Mouse (Mus musculus) ovary, adult 2 months (tissue): Measurements from ENCODE around the gene Olfr544. TPM values are rescaled to one million over a fixed set of nuclear protein-coding genes. Genes with fewer than 3 reads are reported as not detected.

Source experiments
- polyA plus RNA-seq: library from polyadenylated mRNA; depleted of rRNA; stranded (reverse); fragments of >200 nt; gene quantifications from 2 replicates; pipeline ENCODE4 v1.2.3, GENCODE M21; 2012; rRNA removed

Gene Olfr544
- not detected in 2 replicates for polyA plus RNA-seq

DNA sequence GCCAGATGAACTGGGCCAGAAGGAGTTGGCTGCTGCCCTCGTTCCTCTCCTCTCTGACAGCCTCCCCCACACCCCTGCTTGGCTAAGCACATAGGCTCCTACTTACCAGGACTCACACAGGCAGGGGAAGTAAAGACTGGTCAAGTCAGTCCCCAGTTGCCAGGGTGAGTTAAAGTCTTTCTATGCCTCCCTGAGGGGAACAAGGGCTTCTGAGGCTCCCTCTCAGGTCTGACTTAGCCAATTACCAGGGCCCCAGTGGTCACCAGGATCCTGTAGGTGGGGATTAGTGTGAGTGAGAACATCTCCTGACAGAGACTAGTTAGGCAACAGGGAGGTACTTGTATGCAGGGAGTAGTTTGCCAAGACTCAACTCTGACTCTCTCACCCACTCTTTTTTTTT lies at the start of gene Olfr544:
TSS of gene Olfr544 (minus strand) at position 153 of the 400 bp plus-strand sequence.

DNA sequence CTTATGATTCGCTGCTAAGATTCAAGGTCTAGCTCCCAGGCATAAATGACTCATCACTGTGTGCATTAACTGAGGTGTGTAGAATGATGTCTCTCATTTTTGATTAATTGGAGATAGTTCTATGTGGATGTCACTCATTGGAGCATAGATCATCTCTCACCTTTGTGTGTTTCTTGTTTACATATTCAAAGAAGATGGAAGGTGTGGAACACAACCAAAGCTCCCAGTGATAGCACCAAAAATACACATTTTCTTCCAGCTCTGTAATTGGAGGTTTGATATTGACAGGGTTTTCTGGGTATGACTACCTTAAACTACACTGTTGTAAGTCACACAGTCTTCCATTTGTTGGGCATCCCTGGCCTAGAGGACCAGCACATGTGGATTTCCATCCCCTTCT lies 46.3 kb upstream of the Olfr544 start, which contains the start of gene Olfr547:
TSS of gene Olfr547 (plus strand) at position 301 of the 400 bp plus-strand sequence.

DNA sequence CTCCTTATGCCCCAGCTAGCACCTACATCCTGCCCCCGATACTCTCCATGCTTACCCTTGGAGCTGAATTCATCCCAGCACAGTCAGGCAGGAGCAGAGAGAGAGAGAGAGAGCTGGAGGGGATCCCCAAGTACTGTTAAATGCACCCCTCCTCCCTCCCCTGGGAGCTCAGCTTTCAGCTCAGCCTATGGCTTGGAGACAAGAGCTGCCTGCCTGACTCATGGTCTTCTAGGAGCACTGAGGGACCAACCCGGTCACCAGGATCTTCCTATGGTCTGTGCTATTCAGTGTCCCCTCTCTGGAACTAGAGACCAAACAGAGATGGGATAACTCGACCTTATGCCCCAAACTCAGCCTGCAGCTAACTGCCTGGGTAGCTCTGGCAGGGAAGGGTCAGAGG lies 11.4 kb upstream of the Olfr544 start, which contains the start of gene Olfr545:
TSS of gene Olfr545 (minus strand) at position 101 of the 400 bp plus-strand sequence.

DNA sequence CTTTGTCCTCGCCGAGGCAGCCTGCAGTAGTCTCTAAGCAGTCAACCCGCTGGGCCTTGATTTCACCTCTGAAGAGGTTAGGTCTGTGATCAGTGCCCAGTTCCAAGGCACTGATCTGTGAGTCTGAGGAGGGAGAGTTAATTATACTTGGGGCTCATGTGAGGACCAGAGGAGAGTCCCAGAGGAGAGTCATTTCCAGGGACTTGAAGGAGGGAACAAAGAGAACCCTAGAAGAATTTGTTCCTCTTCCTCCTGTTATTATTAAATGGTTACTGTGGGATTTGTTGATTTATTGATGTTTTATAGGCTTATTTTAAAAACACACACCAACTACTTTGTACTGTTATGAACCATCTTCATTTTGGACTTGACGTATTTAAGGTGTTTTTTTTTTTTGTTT lies 6.5 kb downstream of the Olfr544 start, which contains the start of gene Olfr543:
TSS of gene Olfr543 (minus strand) at position 101 of the 400 bp plus-strand sequence.

DNA sequence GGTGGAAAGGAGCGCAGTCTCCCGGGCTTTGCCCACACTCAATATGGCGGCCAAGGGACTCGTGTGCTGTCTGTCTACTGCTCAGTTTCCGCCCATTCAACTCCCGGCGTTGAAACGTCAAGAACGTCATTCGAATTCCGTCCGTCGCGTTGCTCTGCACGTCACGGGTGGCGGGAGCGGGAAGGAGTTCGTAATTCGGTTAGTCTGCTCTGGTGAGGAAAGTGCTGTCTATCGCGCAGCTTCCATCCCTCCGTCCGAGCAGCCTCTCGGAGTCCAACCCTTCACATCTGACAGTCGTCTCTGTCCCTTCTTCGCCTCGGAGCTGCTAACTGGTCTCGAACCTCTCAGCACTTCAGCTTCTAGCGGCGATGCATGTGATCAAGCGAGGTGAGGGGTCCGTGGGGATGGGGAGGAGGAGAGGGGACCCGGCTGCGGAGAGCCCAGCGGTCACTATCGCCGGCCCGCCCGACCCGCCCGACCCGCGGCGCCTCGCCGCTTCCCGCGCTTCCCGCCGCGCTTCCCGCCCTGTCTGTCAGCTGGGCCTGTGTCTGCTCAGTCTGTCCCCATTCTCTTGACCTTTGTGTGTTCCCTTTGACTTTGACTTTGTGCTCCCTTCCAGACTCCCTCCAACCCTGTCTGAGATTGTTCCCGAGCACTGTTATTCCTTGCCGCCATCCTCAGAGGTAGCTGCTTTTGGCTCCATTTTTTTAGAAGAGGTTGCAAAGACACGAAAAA lies 46.3 kb downstream of the Olfr544 start, which contains the start of gene Rrm1:
TSS of gene Rrm1 (plus strand) at position 39 of the 735 bp plus-strand sequence.

Other genes starting within 250 kb of the Olfr544 start
- 73.3 and 99.2 TPM in 2 replicates for gene Rhog, start 232.3 kb downstream of the Olfr544 start, polyA plus RNA-seq
- gene Stim1, start 220.5 kb downstream of the Olfr544 start, polyA plus RNA-seq: 76.9 and 80.7 TPM in 2 replicates
- gene Rrm1, start 46.6 kb downstream of the Olfr544 start, polyA plus RNA-seq: 9.4 and 13.6 TPM in 2 replicates
- gene Olfr543, start 6.6 kb downstream of the Olfr544 start, polyA plus RNA-seq: not detected in 2 replicates
- not detected in 2 replicates for gene Olfr545, start 11.3 kb upstream of the Olfr544 start, polyA plus RNA-seq
- gene Olfr547, start 46.4 kb upstream of the Olfr544 start, polyA plus RNA-seq: not detected in 2 replicates
- gene Olfr548-ps1, start 52.6 kb upstream of the Olfr544 start, polyA plus RNA-seq: not detected in 2 replicates
- not detected in 2 replicates for gene Olfr549, start 61.6 kb upstream of the Olfr544 start, polyA plus RNA-seq
- 3.1 and 3.4 TPM in 2 replicates for gene Trim21, start 77.2 kb upstream of the Olfr544 start, polyA plus RNA-seq
- 0.18 and 0.25 TPM in 2 replicates for gene Olfr550, start 83.1 kb upstream of the Olfr544 start, polyA plus RNA-seq
- gene Olfr551, start 103.6 kb upstream of the Olfr544 start, polyA plus RNA-seq: not detected in 2 replicates
- not detected in 2 replicates for gene Olfr552, start 109.5 kb upstream of the Olfr544 start, polyA plus RNA-seq
- gene Olfr553, start 129.9 kb upstream of the Olfr544 start, polyA plus RNA-seq: not detected in 2 replicates
- not detected in 2 replicates for gene Olfr554, start 150.1 kb upstream of the Olfr544 start, polyA plus RNA-seq
- not detected in 2 replicates for gene Olfr555, start 170.5 kb upstream of the Olfr544 start, polyA plus RNA-seq
- not detected in 2 replicates for gene Olfr556, start 176.6 kb upstream of the Olfr544 start, polyA plus RNA-seq
- 14.6 and 19.4 TPM in 2 replicates for gene Trim68, start 199.0 kb upstream of the Olfr544 start, polyA plus RNA-seq
- not detected in 2 replicates for gene Olfr557, start 207.6 kb upstream of the Olfr544 start, polyA plus RNA-seq
- 3.2 and 3.3 TPM in 2 replicates for gene Olfr558, start 213.9 kb upstream of the Olfr544 start, polyA plus RNA-seq
- not detected in 2 replicates for gene Olfr33, start 230.8 kb upstream of the Olfr544 start, polyA plus RNA-seq
- gene Olfr559, start 239.2 kb upstream of the Olfr544 start, polyA plus RNA-seq: not detected in 2 replicates